Mouse (Mus musculus) olfactory bulb, adult 2 months (tissue): ENCODE measurements at regions not wholly inside any gene's neighbourhood (a gene's known extent, or its start where the extent isn't known, plus 50 kb on each side); places are given as distances from the start of the nearest gene placed in this dataset.

Experiments
- CTCF ChIP-seq: fragments of 200-500 bp; IDR thresholded peaks from 2 replicates; pipeline ENCODE4 v1.5.1; 2012; ENCODE audit warnings: low read depth, mild to moderate bottlenecking, low read length, moderate library complexity; ENCODE audit not compliant: insufficient read depth
- POLR2A ChIP-seq: fragments of 200-500 bp; IDR thresholded peaks from 2 replicates; pipeline ENCODE4 v1.6.1; 2012; ENCODE audit warnings: mild to moderate bottlenecking, low read depth, low read length, moderate library complexity; ENCODE audit not compliant: insufficient read depth

GRCm38 (mm10) chr13:63654514-63654913 is 81.1 kb upstream of the Ptch1 start:
- TF ChIP-seq CTCF (no peak), POLR2A (no peak)
